Mouse (Mus musculus) limb, embryonic 11.5 days (tissue): ENCODE data around the gene Rgs11. TPM values are rescaled to one million over a fixed set of nuclear protein-coding genes. Genes with fewer than 3 reads are reported as not detected.

Source experiments
- ATAC-seq: fragments of 200-750 bp; cut with Nextera tagmentation; 2 replicates; pipeline ENCODE4 v1.8.0; 2017; ENCODE audit warnings: low read depth; ENCODE audit not compliant: insufficient number of reproducible peaks, low FRiP score, low TSS enrichment
- DNase-seq: peaks from one replicate; pipeline ENCODE4 v3.0.0-alpha.2; 2015; ENCODE audit warnings: low spot score
- H3K27ac ChIP-seq: fragments of 300-500 bp; sonication (generic); replicated peaks from 2 replicates; pipeline ENCODE4 v1.5.1; 2014; ENCODE audit warnings: low read depth, mild to moderate bottlenecking, low read length
- H3K27me3 ChIP-seq: fragments of 300-500 bp; sonication (generic); 2 replicates; pipeline ENCODE4 v1.6.1; 2014; ENCODE audit warnings: mild to moderate bottlenecking, low read length, mixed read lengths; ENCODE audit not compliant: control insufficient read depth, insufficient read depth
- H3K36me3 ChIP-seq: fragments of 300-500 bp; sonication (generic); 2 replicates; pipeline ENCODE4 v1.6.1; 2014; ENCODE audit warnings: mild to moderate bottlenecking, low read length, moderate library complexity, mixed read lengths; ENCODE audit not compliant: control insufficient read depth, insufficient read depth
- H3K4me1 ChIP-seq: fragments of 300-500 bp; sonication (generic); 2 replicates; pipeline ENCODE4 v1.6.1; 2014; ENCODE audit warnings: low read length, mixed read lengths; ENCODE audit not compliant: control insufficient read depth, insufficient read depth
- H3K4me2 ChIP-seq: fragments of 300-500 bp; sonication (generic); 2 replicates; pipeline ENCODE4 v1.6.1; 2014; ENCODE audit warnings: low read depth, mild to moderate bottlenecking, moderate library complexity; ENCODE audit not compliant: severe bottlenecking
- H3K4me3 ChIP-seq: fragments of 300-500 bp; sonication (generic); 2 replicates; pipeline ENCODE4 v1.5.1; 2014; ENCODE audit warnings: low read depth, low read length
- H3K9ac ChIP-seq: fragments of 300-500 bp; sonication (generic); 2 replicates; pipeline ENCODE4 v1.6.1; 2014; ENCODE audit warnings: mild to moderate bottlenecking, low read length
- H3K9me3 ChIP-seq: fragments of 300-500 bp; sonication (generic); 2 replicates; pipeline ENCODE4 v1.6.1; 2016; ENCODE audit warnings: low read length; ENCODE audit not compliant: control insufficient read depth
- WGBS: fragments of 180-500 bp; shearing (Covaris S2); extraction: QIAGEN DNeasy Blood & Tissue Kit; methylation state at CpG from one replicate; pipeline ENCODE4 v1.1.7; 2014; 5-methylcytosine and 5-hydroxymethylcytosine counted together
- polyA plus RNA-seq: library from polyadenylated mRNA; unstranded; fragments of >200 nt; fragmentation: Nextera tagmentation; extraction: Ambion mirVana; gene quantifications from 2 replicates; pipeline ENCODE4 v1.2.1, GENCODE M21; 2014

The Rgs11 gene
- polyA plus RNA-seq, 1 experiment from 2014 or later: 1.1 TPM

GRCm38 (mm10) chr17:26251886-26252538 is 49.3 kb downstream of the Rgs11 start:
- Histone ChIP-seq H3K4me3 (peak overlapping the region; percentile 89; the same call in 1 of the 2 replicates), H3K9ac (no peak overlapping the region), H3K4me1 (0 out of 2 replicates have a peak, but pooled peaks cover 3% of the 10 kb centered on the region), H3K27me3 (no peaks in the 10 kb centered on the region), H3K36me3 (no peaks in the 10 kb centered on the region; the same call in 1 of the 2 replicates), H3K9me3 (no peaks in the 10 kb centered on the region), H3K4me2 (peak overlapping the region; percentile 64; the same call in 1 of the 2 replicates), H3K27ac (no peak overlapping the region)
- DNase-seq (no peak), ATAC-seq (no peak)
- 65% methylated on average over 4 of the region's 4 CpGs for WGBS

GRCm38 (mm10) chr17:26252539-26253251 is 49.9 kb downstream of the Rgs11 start, which contains the start of gene Luc7l:
Luc7l (plus strand) TSS chr17:26252896.
- under 1% methylated on average over 42 of the region's 43 CpGs for WGBS
- H3K9me3 ChIP-seq: no peaks in the 10 kb centered on the region
- peak within 1 kb of the TSS; percentile 89 for H3K4me3 ChIP-seq
- 0 out of 2 replicates have a peak, but pooled peaks cover 3% of the 10 kb centered on the region for H3K4me1 ChIP-seq
- no peaks in the 10 kb centered on the region for H3K27me3 ChIP-seq
- peak within 1 kb of the TSS; percentile 89 for H3K9ac ChIP-seq
- DNase-seq (peak; percentile 95), ATAC-seq (peak; percentile 89)
- H3K4me2 ChIP-seq: peak within 1 kb of the TSS; percentile 64
- peak within 1 kb of the TSS; percentile 93 for H3K27ac ChIP-seq
- no peaks in the 10 kb centered on the region; the same call in 1 of the 2 replicates for H3K36me3 ChIP-seq

- H3K9me3 ChIP-seq: no peaks in the 10 kb centered on the region
- H3K4me2 ChIP-seq: peak overlapping the region; percentile 64
- no peaks in the 10 kb centered on the region for H3K27me3 ChIP-seq
- 0 out of 2 replicates have a peak, but pooled peaks cover 3% of the 10 kb centered on the region for H3K4me1 ChIP-seq
- ATAC-seq: no peak
- no peaks in the 10 kb centered on the region; the same call in 1 of the 2 replicates for H3K36me3 ChIP-seq
- no peak for DNase-seq
- WGBS: under 1% methylated on average over 24 of the region's 24 CpGs
- H3K4me3 ChIP-seq: peak overlapping the region; percentile 89
- peak overlapping the region; percentile 93 for H3K27ac ChIP-seq
- peak overlapping the region; percentile 89 for H3K9ac ChIP-seq
Measured at GRCm38 (mm10) chr17:26253399-26253798, 50.6 kb downstream of the Rgs11 start.

GRCm38 (mm10) chr17:26255313-26255712 is 52.6 kb downstream of the Rgs11 start:
- Histone ChIP-seq H3K4me1 (0 out of 2 replicates have a peak, but pooled peaks cover 3% of the 10 kb centered on the region), H3K27ac (no peak overlapping the region), H3K4me3 (no peak overlapping the region), H3K9ac (no peak overlapping the region), H3K9me3 (no peaks in the 10 kb centered on the region), H3K27me3 (no peaks in the 10 kb centered on the region), H3K36me3 (peaks cover 7% of the 10 kb centered on the region; the same call in 1 of the 2 replicates), H3K4me2 (no peak overlapping the region)
- ATAC-seq (no peak), DNase-seq (no peak)
- WGBS: 96% methylated on average over 7 of the region's 7 CpGs

Other genes starting within 250 kb of the Rgs11 start
- 23.8 and 25.7 TPM in 2 replicates for gene Capn15, start 217.2 kb upstream of the Rgs11 start, polyA plus RNA-seq
- gene Rab11fip3, start 133.4 kb upstream of the Rgs11 start, polyA plus RNA-seq: 15.9 and 17.4 TPM in 2 replicates
- gene Decr2, start 112.6 kb upstream of the Rgs11 start, polyA plus RNA-seq: 19.0 and 22.3 TPM in 2 replicates
- gene Nme4, start 107.3 kb upstream of the Rgs11 start, polyA plus RNA-seq: 111 and 122 TPM in 2 replicates
- gene Tmem8, start 89.7 kb upstream of the Rgs11 start, polyA plus RNA-seq: 0.40 and 0.55 TPM in 2 replicates
- 259 and 283 TPM in 2 replicates for gene Mrpl28, start 79.5 kb upstream of the Rgs11 start, polyA plus RNA-seq
- 17.1 and 23.7 TPM in 2 replicates for gene Axin1, start 64.3 kb upstream of the Rgs11 start, polyA plus RNA-seq
- gene Pdia2, start 3.9 kb upstream of the Rgs11 start, polyA plus RNA-seq: 0.27 and 1.1 TPM in 2 replicates
- gene Arhgdig, start 4.8 kb downstream of the Rgs11 start, polyA plus RNA-seq: 3.5 and 4.7 TPM in 2 replicates
- 25.7 and 26.0 TPM in 2 replicates for gene Fam234a, start 41.3 kb downstream of the Rgs11 start, polyA plus RNA-seq
- 146 and 153 TPM in 2 replicates for gene Luc7l, start 49.9 kb downstream of the Rgs11 start, polyA plus RNA-seq
- 0.21 and 0.27 TPM in 2 replicates for gene Neurl1b, start 211.9 kb downstream of the Rgs11 start, polyA plus RNA-seq